Mouse (Mus musculus) intestine, embryonic 14.5 days (tissue): ENCODE measurements at regions not wholly inside any gene's neighbourhood (a gene's known extent, or its start where the extent isn't known, plus 50 kb on each side); places are given as distances from the start of the nearest gene placed in this dataset.

ENCODE experiments used
- ATAC-seq: fragments of 200-750 bp; cut with Nextera tagmentation; replicated peaks from 2 replicates; pipeline ENCODE4 v1.8.0; 2017; ENCODE audit warnings: low read depth, moderate number of reproducible peaks, moderate TSS enrichment, moderate library complexity; ENCODE audit not compliant: low FRiP score, low TSS enrichment
- DNase-seq: peaks from one replicate; pipeline ENCODE4 v3.0.0-alpha.2; 2018; ENCODE audit warnings: low spot score
- H3K27ac ChIP-seq: fragments of 300-500 bp; sonication (generic); 2 replicates; pipeline ENCODE4 v1.5.1; 2014; ENCODE audit warnings: low read depth, mild to moderate bottlenecking, control low read depth
- H3K27me3 ChIP-seq: fragments of 300-500 bp; sonication (generic); replicated peaks from 2 replicates; pipeline ENCODE4 v1.6.1; 2014; ENCODE audit warnings: low read length, control low read depth; ENCODE audit not compliant: control insufficient read depth, insufficient read depth
- H3K36me3 ChIP-seq: fragments of 300-500 bp; sonication (generic); 2 replicates; pipeline ENCODE4 v1.6.1; 2014; ENCODE audit warnings: low read length, control low read depth; ENCODE audit not compliant: control insufficient read depth, insufficient read depth
- H3K4me1 ChIP-seq: fragments of 300-500 bp; sonication (generic); replicated peaks from 2 replicates; pipeline ENCODE4 v1.6.1; 2014; ENCODE audit warnings: low read length, control low read depth, mixed read lengths; ENCODE audit not compliant: control insufficient read depth, insufficient read depth
- H3K4me2 ChIP-seq: fragments of 300-500 bp; sonication (generic); 2 replicates; pipeline ENCODE4 v1.6.1; 2014; ENCODE audit warnings: low read length
- H3K4me3 ChIP-seq: fragments of 300-500 bp; sonication (generic); 2 replicates; pipeline ENCODE4 v1.5.1; 2014; ENCODE audit warnings: low read depth, low read length, control low read depth, mixed read lengths
- H3K9ac ChIP-seq: fragments of 300-500 bp; sonication (generic); 2 replicates; pipeline ENCODE4 v1.6.1; 2014; ENCODE audit warnings: mild to moderate bottlenecking, low read length
- H3K9me3 ChIP-seq: fragments of 300-500 bp; sonication (generic); 2 replicates; pipeline ENCODE4 v1.6.1; 2016; ENCODE audit warnings: low read length, control low read depth; ENCODE audit not compliant: control insufficient read depth
- WGBS: fragments of 180-500 bp; shearing (Covaris S2); extraction: QIAGEN DNeasy Blood & Tissue Kit; methylation state at CpG from one replicate; pipeline ENCODE4 v1.1.7; 2014; 5-methylcytosine and 5-hydroxymethylcytosine counted together

- Histone ChIP-seq H3K4me1 (no peaks in the 10 kb centered on the region), H3K9me3 (no peaks in the 10 kb centered on the region), H3K9ac (no peak overlapping the region), H3K4me2 (no peak overlapping the region), H3K27me3 (no peaks in the 10 kb centered on the region), H3K27ac (no peak overlapping the region), H3K4me3 (no peak overlapping the region), H3K36me3 (no peaks in the 10 kb centered on the region)
- whole genome bisulfite sequencing, result 68% methylated on average over 2 of the region's 2 CpGs
- ATAC-seq, result no peak
- DNase-seq, result no peak
These were observed 498.7 kb downstream of the Fam19a5 start for GRCm38 (mm10) chr15:88042821-88043220.

GRCm38 (mm10) chr15:88058071-88058470 lies 514.0 kb downstream of the Fam19a5 start:
- Histone ChIP-seq H3K4me3 (no peak overlapping the region), H3K27me3 (no peaks in the 10 kb centered on the region), H3K9me3 (no peaks in the 10 kb centered on the region), H3K9ac (no peak overlapping the region), H3K27ac (no peak overlapping the region), H3K4me1 (no peaks in the 10 kb centered on the region), H3K4me2 (no peak overlapping the region), H3K36me3 (no peaks in the 10 kb centered on the region)
- no peak for DNase-seq
- WGBS, result 64% methylated on average over 4 of the region's 4 CpGs
- ATAC-seq, result no peak

- DNase-seq (no peak), ATAC-seq (no peak)
- H3K27ac ChIP-seq, result no peak overlapping the region
These were observed 516.8 kb downstream of the Fam19a5 start for GRCm38 (mm10) chr15:88060935-88061334.

GRCm38 (mm10) chr15:88063041-88063440 lies 518.9 kb downstream of the Fam19a5 start:
- H3K4me2 ChIP-seq, result no peak overlapping the region
- no peaks in the 10 kb centered on the region for H3K36me3 ChIP-seq
- no peak for ATAC-seq
- H3K4me1 ChIP-seq, result no peaks in the 10 kb centered on the region
- no peak overlapping the region for H3K4me3 ChIP-seq
- H3K9me3 ChIP-seq, result no peaks in the 10 kb centered on the region
- no peaks in the 10 kb centered on the region for H3K27me3 ChIP-seq
- WGBS, result 29% methylated on average over 5 of the region's 5 CpGs
- DNase-seq, result no peak
- H3K27ac ChIP-seq, result no peak overlapping the region
- H3K9ac ChIP-seq, result no peak overlapping the region

More at GRCm38 (mm10) chr15:88060935-88061334, 516.8 kb downstream of the Fam19a5 start:
- 79% methylated on average over 4 of the region's 4 CpGs for WGBS
- Histone ChIP-seq H3K36me3 (no peaks in the 10 kb centered on the region), H3K4me2 (no peak overlapping the region), H3K4me1 (no peaks in the 10 kb centered on the region), H3K9me3 (no peaks in the 10 kb centered on the region), H3K27me3 (no peaks in the 10 kb centered on the region), H3K4me3 (no peak overlapping the region), H3K9ac (no peak overlapping the region)

- ATAC-seq, result no peak
- Histone ChIP-seq H3K4me2 (no peak overlapping the region), H3K36me3 (no peaks in the 10 kb centered on the region), H3K4me3 (no peak overlapping the region), H3K27ac (no peak overlapping the region), H3K4me1 (no peaks in the 10 kb centered on the region), H3K9me3 (no peaks in the 10 kb centered on the region), H3K9ac (no peak overlapping the region), H3K27me3 (no peaks in the 10 kb centered on the region)
- no peak for DNase-seq
- 54% methylated on average over 3 of the region's 3 CpGs for WGBS
These were observed 524.4 kb downstream of the Fam19a5 start for GRCm38 (mm10) chr15:88068476-88068875.

GRCm38 (mm10) chr15:88072676-88073075 lies 527.4 kb upstream of the Zdhhc25 start:
- DNase-seq (no peak), ATAC-seq (no peak)
- no peaks in the 10 kb centered on the region for H3K27me3 ChIP-seq
- no peak overlapping the region for H3K27ac ChIP-seq
- no peaks in the 10 kb centered on the region for H3K9me3 ChIP-seq
- H3K4me3 ChIP-seq, result no peak overlapping the region
- no peak overlapping the region for H3K9ac ChIP-seq
- 40% methylated on average over 1 of the region's 1 CpGs for WGBS
- H3K36me3 ChIP-seq, result no peaks in the 10 kb centered on the region
- no peaks in the 10 kb centered on the region for H3K4me1 ChIP-seq
- no peak overlapping the region for H3K4me2 ChIP-seq

GRCm38 (mm10) chr15:88083911-88084310 lies 516.2 kb upstream of the Zdhhc25 start:
- Histone ChIP-seq H3K27ac (no peak overlapping the region), H3K36me3 (no peaks in the 10 kb centered on the region), H3K4me1 (no peaks in the 10 kb centered on the region), H3K4me2 (no peak overlapping the region), H3K27me3 (no peaks in the 10 kb centered on the region), H3K4me3 (no peak overlapping the region), H3K9me3 (no peaks in the 10 kb centered on the region), H3K9ac (no peak overlapping the region)
- no peak for ATAC-seq
- WGBS, result 64% methylated on average over 5 of the region's 5 CpGs
- no peak for DNase-seq

- DNase-seq, result no peak
- Histone ChIP-seq H3K4me1 (no peaks in the 10 kb centered on the region), H3K27ac (no peak overlapping the region), H3K9me3 (no peaks in the 10 kb centered on the region), H3K4me3 (no peak overlapping the region), H3K4me2 (no peak overlapping the region), H3K36me3 (no peaks in the 10 kb centered on the region), H3K9ac (no peak overlapping the region), H3K27me3 (no peaks in the 10 kb centered on the region)
- no peak for ATAC-seq
- WGBS, result 38% methylated on average over 3 of the region's 3 CpGs
These were observed 514.5 kb upstream of the Zdhhc25 start for GRCm38 (mm10) chr15:88085631-88086030.

GRCm38 (mm10) chr15:88089486-88089885 lies 510.6 kb upstream of the Zdhhc25 start:
- no peak overlapping the region for H3K9ac ChIP-seq
- H3K27ac ChIP-seq, result no peak overlapping the region
- no peak for DNase-seq
- ATAC-seq, result no peak
- 55% methylated on average over 4 of the region's 4 CpGs for WGBS
- H3K27me3 ChIP-seq, result no peaks in the 10 kb centered on the region
- H3K9me3 ChIP-seq, result peaks cover 6% of the 10 kb centered on the region; the same call in 1 of the 2 replicates
- no peaks in the 10 kb centered on the region for H3K4me1 ChIP-seq
- no peaks in the 10 kb centered on the region for H3K36me3 ChIP-seq
- no peak overlapping the region for H3K4me3 ChIP-seq
- H3K4me2 ChIP-seq, result no peak overlapping the region
